25 mouse cellular contexts compared by ENCODE assay signal in the genomic region with DNA sequence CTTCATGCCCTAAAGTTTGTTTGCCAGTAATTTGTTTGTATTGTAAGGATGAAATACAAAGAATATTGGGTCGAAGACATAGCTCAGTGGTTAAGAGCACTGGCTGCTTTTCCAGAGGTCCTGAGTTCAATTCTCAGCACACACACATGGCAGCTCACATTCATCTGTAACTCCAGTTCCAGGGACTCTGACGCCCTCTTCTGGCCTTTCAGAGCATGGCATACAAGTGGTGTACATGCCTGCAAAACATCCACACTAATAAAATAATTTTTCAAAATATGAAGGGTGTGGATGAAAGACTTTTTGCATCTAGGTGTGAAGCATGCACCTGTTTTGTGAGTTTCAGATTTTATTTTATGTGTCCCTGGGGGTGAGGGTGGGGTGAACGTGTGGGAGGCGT.
DNase-seq lines count a peak whose midpoint lies in the region; ATAC-seq and TF ChIP-seq lines count a peak whose summit lies in the region.
"Had no signal": no experiment of that assay in that cellular context is flagged by ENCODE, and none has a peak within 500 bp of the region (broad histone marks: within the 10 kb centered on the region; RNA-seq: fewer than 3 reads in every experiment).

No protein-coding gene starts in this region.

- no peaks in the 10 kb centered on the region for H3K9me3 ChIP-seq in intestine, postnatal 0 days (ENCODE audit: control insufficient read depth)
- H3K9me3 ChIP-seq in intestine, embryonic 16.5 days (ENCODE audit: control insufficient read depth, low read length) = no peaks in the 10 kb centered on the region; the same call in 1 of the 2 replicates
- H3K9me3 ChIP-seq in liver, postnatal 0 days (ENCODE audit: low read length) = no peaks in the 10 kb centered on the region
- no peaks in the 10 kb centered on the region for H3K9me3 ChIP-seq in liver, embryonic 11.5 days (ENCODE audit: control insufficient read depth, low read length)
- H3K9me3 ChIP-seq in ES-Bruce4 (replicated peaks; ENCODE audit: control insufficient read depth, insufficient read depth, low read length, poor library complexity, severe bottlenecking) = no peaks in the 10 kb centered on the region
- H3K9me3 ChIP-seq in neural tube, embryonic 15.5 days (replicated peaks) = no peaks in the 10 kb centered on the region
- H3K9me3 ChIP-seq: embryonic facial prominence, embryonic 13.5 days; forebrain, embryonic 13.5 days; heart, embryonic 12.5 days; limb, embryonic 15.5 days; midbrain, embryonic 15.5 days; neural tube, embryonic 13.5 days had no signal

- no peak for ATAC-seq in intestine, postnatal 0 days
- ATAC-seq in intestine, embryonic 16.5 days = no peak
- no peak for ATAC-seq in liver, postnatal 0 days
- no peak for ATAC-seq in liver, embryonic 11.5 days (replicated peaks; ENCODE audit: low FRiP score)
- ATAC-seq in neural tube, embryonic 15.5 days (ENCODE audit: low FRiP score) = no peak
- no peak for ATAC-seq in erythroblast, adult 5-6 weeks (replicated peaks; ENCODE audit: low FRiP score, poor library complexity, severe bottlenecking)
- ATAC-seq: activated CD4-positive, CD25-positive, alpha-beta regulatory T cell, adult 4 months; forebrain, embryonic 13.5 days; midbrain, embryonic 15.5 days had no signal

- no peak overlapping the region for H3K4me2 ChIP-seq in intestine, postnatal 0 days (replicated peaks; ENCODE audit: low read depth)
- no peak overlapping the region for H3K4me2 ChIP-seq in intestine, embryonic 16.5 days (ENCODE audit: low read depth, low read length)
- no peak overlapping the region for H3K4me2 ChIP-seq in liver, postnatal 0 days (ENCODE audit: low read depth, low read length)
- no peak overlapping the region for H3K4me2 ChIP-seq in liver, embryonic 11.5 days
- H3K4me2 ChIP-seq in neural tube, embryonic 15.5 days = no peak overlapping the region
- H3K4me2 ChIP-seq: embryonic facial prominence, embryonic 13.5 days; forebrain, embryonic 13.5 days; heart, embryonic 12.5 days; limb, embryonic 15.5 days; midbrain, embryonic 15.5 days; neural tube, embryonic 13.5 days had no signal

- peaks cover 7% of the 10 kb centered on the region; the same call in 1 of the 2 replicates for H3K36me3 ChIP-seq in intestine, postnatal 0 days (ENCODE audit: control insufficient read depth, insufficient read depth)
- H3K36me3 ChIP-seq in intestine, embryonic 16.5 days (ENCODE audit: control insufficient read depth, insufficient read depth, low read length) = peaks cover 5% of the 10 kb centered on the region; the same call in 1 of the 2 replicates
- H3K36me3 ChIP-seq in liver, postnatal 0 days (replicated peaks; ENCODE audit: insufficient read depth, low read length) = no peaks in the 10 kb centered on the region
- no peaks in the 10 kb centered on the region; the same call in 1 of the 2 replicates for H3K36me3 ChIP-seq in liver, embryonic 11.5 days (ENCODE audit: control insufficient read depth, insufficient read depth, low read length)
- no peaks in the 10 kb centered on the region for H3K36me3 ChIP-seq in ES-Bruce4 (ENCODE audit: control insufficient read depth, insufficient read depth, low read length, poor library complexity, severe bottlenecking)
- no peaks in the 10 kb centered on the region for H3K36me3 ChIP-seq in neural tube, embryonic 15.5 days
- H3K36me3 ChIP-seq: midbrain, embryonic 15.5 days; neural tube, embryonic 13.5 days had no signal

- no peaks in the 10 kb centered on the region for H3K27me3 ChIP-seq in intestine, postnatal 0 days (replicated peaks; ENCODE audit: control insufficient read depth, insufficient read depth, low read length)
- H3K27me3 ChIP-seq in intestine, embryonic 16.5 days (replicated peaks; ENCODE audit: control insufficient read depth, insufficient read depth, low read length) = no peaks in the 10 kb centered on the region
- no peaks in the 10 kb centered on the region for H3K27me3 ChIP-seq in liver, postnatal 0 days (ENCODE audit: insufficient read depth, low read length)
- H3K27me3 ChIP-seq in liver, embryonic 11.5 days (replicated peaks; ENCODE audit: control insufficient read depth, insufficient read depth, low read length) = no peaks in the 10 kb centered on the region
- H3K27me3 ChIP-seq in ES-Bruce4 (ENCODE audit: control insufficient read depth, insufficient read depth, low read length, poor library complexity, severe bottlenecking) = no peaks in the 10 kb centered on the region
- no peaks in the 10 kb centered on the region for H3K27me3 ChIP-seq in neural tube, embryonic 15.5 days (replicated peaks)
- H3K27me3 ChIP-seq: embryonic facial prominence, embryonic 13.5 days; forebrain, embryonic 13.5 days; heart, embryonic 12.5 days; limb, embryonic 15.5 days; midbrain, embryonic 15.5 days; neural tube, embryonic 13.5 days had no signal

- no peaks in the 10 kb centered on the region for H3K4me1 ChIP-seq in intestine, postnatal 0 days (replicated peaks; ENCODE audit: control insufficient read depth, insufficient read depth, low read length)
- peaks cover 2% of the 10 kb centered on the region for H3K4me1 ChIP-seq in intestine, embryonic 16.5 days (ENCODE audit: control insufficient read depth, insufficient read depth, low read length)
- H3K4me1 ChIP-seq in liver, postnatal 0 days (ENCODE audit: insufficient read depth) = no peaks in the 10 kb centered on the region
- H3K4me1 ChIP-seq in liver, embryonic 11.5 days (replicated peaks; ENCODE audit: control insufficient read depth, insufficient read depth, low read length) = peaks cover 9% of the 10 kb centered on the region
- peaks cover 2% of the 10 kb centered on the region for H3K4me1 ChIP-seq in ES-Bruce4 (ENCODE audit: control insufficient read depth, insufficient read depth, low read length)
- H3K4me1 ChIP-seq in neural tube, embryonic 15.5 days = peaks cover 8% of the 10 kb centered on the region

- TF ChIP-seq CTCF in intestine, postnatal 0 days (IDR thresholded peaks at IDR 0.05; ENCODE audit: low read depth) = peak; percentile 64
- peak; percentile 52 for TF ChIP-seq CTCF in liver, postnatal 0 days (IDR thresholded peaks at IDR 0.05; ENCODE audit: low read depth)
- peak; percentile 40 for TF ChIP-seq CTCF in ES-Bruce4 (IDR thresholded peaks at IDR 0.05; ENCODE audit: low read depth, low read length)

- TF ChIP-seq POLR2A in ES-Bruce4 (IDR thresholded peaks at IDR 0.05; ENCODE audit: insufficient read depth, low read length) = no peak

- H3K9ac ChIP-seq in intestine, postnatal 0 days (ENCODE audit: low read depth, low read length) = no peak overlapping the region
- H3K9ac ChIP-seq in intestine, embryonic 16.5 days (ENCODE audit: low read depth, low read length) = no peak overlapping the region
- no peak overlapping the region for H3K9ac ChIP-seq in liver, postnatal 0 days (replicated peaks)
- H3K9ac ChIP-seq in liver, embryonic 11.5 days (ENCODE audit: low read depth, low read length) = no peak overlapping the region
- H3K9ac ChIP-seq in ES-Bruce4 (ENCODE audit: low read depth, poor library complexity, severe bottlenecking) = no peak overlapping the region
- no peak overlapping the region for H3K9ac ChIP-seq in neural tube, embryonic 15.5 days (replicated peaks)
- H3K9ac ChIP-seq: embryonic facial prominence, embryonic 13.5 days; forebrain, embryonic 13.5 days; heart, embryonic 12.5 days; limb, embryonic 15.5 days; midbrain, embryonic 15.5 days; neural tube, embryonic 13.5 days had no signal

- WGBS in intestine, postnatal 0 days = 87% methylated on average over 4 of the region's 4 CpGs
- WGBS in intestine, embryonic 16.5 days = 82% methylated on average over 4 of the region's 4 CpGs
- WGBS in liver, postnatal 0 days (ENCODE audit: insufficient replicate concordance) = 78% methylated on average over 4 of the region's 4 CpGs
- WGBS in liver, embryonic 11.5 days = 83% methylated on average over 4 of the region's 4 CpGs
- 86% methylated on average over 4 of the region's 4 CpGs for WGBS in neural tube, embryonic 15.5 days

- no peak overlapping the region for H3K27ac ChIP-seq in intestine, postnatal 0 days (ENCODE audit: low read depth, low read length)
- no peak overlapping the region for H3K27ac ChIP-seq in intestine, embryonic 16.5 days (ENCODE audit: low read length)
- H3K27ac ChIP-seq in liver, postnatal 0 days (ENCODE audit: low read depth) = no peak overlapping the region
- H3K27ac ChIP-seq in liver, embryonic 11.5 days (ENCODE audit: low read depth, low read length) = no peak overlapping the region
- no peak overlapping the region for H3K27ac ChIP-seq in ES-Bruce4 (ENCODE audit: insufficient read depth, low read length)
- H3K27ac ChIP-seq in neural tube, embryonic 15.5 days (replicated peaks) = no peak overlapping the region
- H3K27ac ChIP-seq: embryonic facial prominence, embryonic 13.5 days; forebrain, embryonic 13.5 days; midbrain, embryonic 15.5 days; neural tube, embryonic 13.5 days had no signal

- no peak overlapping the region for H3K4me3 ChIP-seq in intestine, postnatal 0 days (ENCODE audit: low read depth, low read length)
- no peak overlapping the region for H3K4me3 ChIP-seq in intestine, embryonic 16.5 days (ENCODE audit: low read length)
- no peak overlapping the region for H3K4me3 ChIP-seq in liver, postnatal 0 days (ENCODE audit: low read depth, low read length)
- H3K4me3 ChIP-seq in liver, embryonic 11.5 days (ENCODE audit: low read depth, low read length) = no peak overlapping the region
- no peak overlapping the region for H3K4me3 ChIP-seq in ES-Bruce4 (ENCODE audit: low read depth, low read length)
- H3K4me3 ChIP-seq in neural tube, embryonic 15.5 days (replicated peaks) = no peak overlapping the region
- H3K4me3 ChIP-seq: embryonic facial prominence, embryonic 13.5 days; forebrain, embryonic 13.5 days; heart, embryonic 12.5 days; limb, embryonic 15.5 days; midbrain, embryonic 15.5 days; myocyte; neural tube, embryonic 13.5 days had no signal

- no peak for DNase-seq in liver, postnatal 0 days
- no peak for DNase-seq in liver, embryonic 11.5 days (ENCODE audit: low spot score)
- peak; percentile 51 for DNase-seq in ZHBTc4 (ENCODE audit: low read depth, low spot score)
- DNase-seq: adrenal gland, adult 8-10 months; B cell, adult 2 months; cerebellum, adult 11-12 months; embryo, embryonic 11 days; heart, postnatal 10 days; kidney, adult 8-10 months; left cerebral cortex, postnatal 4 days; lung, adult 2 months; lung, postnatal 4 days had no signal

- TF ChIP-seq EP300 in liver, postnatal 0 days (IDR thresholded peaks at IDR 0.05; ENCODE audit: low read depth) = no peak
- no peak for TF ChIP-seq EP300 in ES-Bruce4 (IDR thresholded peaks at IDR 0.05; ENCODE audit: insufficient read depth, low read depth, low read length)
